Mouse (Mus musculus) MEL (cell line): ENCODE measurements around the gene Galnt3. TPM values are rescaled to one million over a fixed set of nuclear protein-coding genes. Genes with fewer than 3 reads are reported as not detected.

Source experiments
- DNase-seq: peaks from one replicate; pipeline ENCODE4 v3.0.0; 2011; ENCODE audit warnings: low read depth, low spot score
- H3K27ac ChIP-seq: 2 replicates; pipeline ENCODE4 v1.5.1; 2012; ENCODE audit warnings: low read depth, mild to moderate bottlenecking, control low read depth, low read length, moderate library complexity; ENCODE audit not compliant: control insufficient read depth
- H3K27me3 ChIP-seq, 2 experiments: fragments of 150-350 bp in 1 of 2; sonication (generic) in 1 of 2; 2 replicates each; pipeline ENCODE4 v1.6.1; 2012; ENCODE audit warnings: low read length in 2 of 2, mild to moderate bottlenecking in 2 of 2, improper control_type of control experiment in 1 of 2, moderate library complexity in 1 of 2; ENCODE audit not compliant: insufficient read depth in 2 of 2, control insufficient read depth in 1 of 2
- H3K36me3 ChIP-seq, 2 experiments: 2 replicates each; pipeline ENCODE4 v1.6.1; 2012 to 2014; ENCODE audit warnings: low read length in 2 of 2, improper control_type of control experiment in 1 of 2, inconsistent platforms in 1 of 2, mild to moderate bottlenecking in 1 of 2; ENCODE audit not compliant: insufficient read depth in 2 of 2, control insufficient read depth in 1 of 2
- H3K4me1 ChIP-seq, 2 experiments: fragments of 150-350 bp in 1 of 2; sonication (generic) in 1 of 2; 2 replicates each; pipeline ENCODE4 v1.6.1; 2012; ENCODE audit warnings: low read length in 2 of 2, improper control_type of control experiment in 1 of 2, mild to moderate bottlenecking in 1 of 2; ENCODE audit not compliant: insufficient read depth in 2 of 2, control insufficient read depth in 1 of 2
- H3K4me3 ChIP-seq, 2 experiments: fragments of 150-350 bp in 1 of 2; sonication (generic) in 1 of 2; 2 replicates each; pipeline ENCODE4 v1.5.1; 2012; ENCODE audit warnings: low read depth in 2 of 2, low read length in 2 of 2, mild to moderate bottlenecking in 2 of 2, moderate library complexity in 2 of 2, control low read depth in 1 of 2, improper control_type of control experiment in 1 of 2; ENCODE audit not compliant: control insufficient read depth in 1 of 2, insufficient read depth in 1 of 2
- H3K79me2 ChIP-seq: 2 replicates; pipeline ENCODE4 v1.6.1; 2012; ENCODE audit warnings: mild to moderate bottlenecking, low read length, moderate library complexity; ENCODE audit not compliant: control insufficient read depth, poor library complexity, insufficient read depth
- H3K9ac ChIP-seq: 2 replicates; pipeline ENCODE4 v1.6.1; 2012; ENCODE audit warnings: low read depth, mild to moderate bottlenecking, control low read depth, low read length, moderate library complexity; ENCODE audit not compliant: control insufficient read depth, poor library complexity, severe bottlenecking
- H3K9me3 ChIP-seq: fragments of 150-350 bp; sonication (generic); replicated peaks from 2 replicates; pipeline ENCODE4 v1.6.1; 2012; ENCODE audit warnings: mild to moderate bottlenecking, low read length, improper control_type of control experiment, moderate library complexity; ENCODE audit not compliant: insufficient read depth
- BHLHE40 ChIP-seq: IDR thresholded peaks from 2 replicates; pipeline ENCODE4 v1.6.1; 2012; ENCODE audit warnings: low read depth, mild to moderate bottlenecking, inconsistent platforms, low read length, improper control_type of control experiment, borderline replicate concordance
- CTCF ChIP-seq, 3 experiments: IDR thresholded peaks in 2 of 3; conservative IDR thresholded peaks in 1 of 3; 2 replicates each; pipeline ENCODE4 v1.5.1; 2011 to 2012; ENCODE audit warnings: low read length in 3 of 3, low read depth in 2 of 3, mild to moderate bottlenecking in 2 of 3, improper control_type of control experiment in 1 of 3, inconsistent platforms in 1 of 3, mixed read lengths in 1 of 3, moderate library complexity in 1 of 3; ENCODE audit not compliant: control insufficient read depth in 1 of 3, insufficient read depth in 1 of 3, poor library complexity in 1 of 3, severe bottlenecking in 1 of 3
- EP300 ChIP-seq, 2 experiments: IDR thresholded peaks; 2 replicates each; pipeline ENCODE4 v1.6.1; 2011; ENCODE audit warnings: improper control_type of control experiment in 2 of 2, low read length in 2 of 2, low read depth in 1 of 2, mild to moderate bottlenecking in 1 of 2
- JUND ChIP-seq: IDR thresholded peaks from 2 replicates; pipeline ENCODE4 v1.6.1; 2011; ENCODE audit warnings: low read depth, mild to moderate bottlenecking, improper control_type of control experiment, low read length
- KAT2A ChIP-seq: conservative IDR thresholded peaks from 2 replicates; pipeline ENCODE4 v1.6.1; 2012; ENCODE audit warnings: low read depth, low read length, improper control_type of control experiment, inconsistent platforms
- MAX ChIP-seq: IDR thresholded peaks from 2 replicates; pipeline ENCODE4 v1.6.1; 2011; ENCODE audit warnings: low read length, improper control_type of control experiment
- MEF2A ChIP-seq: IDR thresholded peaks from 2 replicates; pipeline ENCODE4 v1.6.1; 2014; ENCODE audit warnings: low read depth, mild to moderate bottlenecking, inconsistent platforms, low read length, improper control_type of control experiment; ENCODE audit not compliant: poor library complexity, insufficient replicate concordance, severe bottlenecking; ENCODE audit errors: extremely low read depth
- RCOR1 ChIP-seq: IDR thresholded peaks from 2 replicates; pipeline ENCODE4 v1.6.1; 2012; ENCODE audit warnings: low read depth, mild to moderate bottlenecking, inconsistent platforms, low read length, improper control_type of control experiment
- SMC3 ChIP-seq: IDR thresholded peaks from 2 replicates; pipeline ENCODE4 v1.6.1; 2011; ENCODE audit warnings: low read depth, low read length, improper control_type of control experiment
- TAL1 ChIP-seq: IDR thresholded peaks from 2 replicates; pipeline ENCODE4 v1.6.1; 2012; ENCODE audit warnings: mild to moderate bottlenecking, inconsistent platforms, low read length, moderate library complexity, mixed read lengths
- USF1 ChIP-seq: IDR thresholded peaks from 2 replicates; pipeline ENCODE4 v1.6.1; 2014; ENCODE audit warnings: low read depth, mild to moderate bottlenecking, inconsistent platforms, low read length, improper control_type of control experiment, moderate library complexity
- ZNF384 ChIP-seq: IDR thresholded peaks from 2 replicates; pipeline ENCODE4 v1.6.1; 2012; ENCODE audit warnings: low read depth, mild to moderate bottlenecking, inconsistent platforms, low read length, improper control_type of control experiment
- polyA plus RNA-seq, 2 experiments: library from polyadenylated mRNA; stranded (reverse) in 1 of 2; unstranded in 1 of 2; fragments of >175 nt in 1 of 2; fragments of >200 nt in 1 of 2; gene quantifications; 2 replicates each; pipeline versions ENCODE4 v1.2.1 to v1.2.4; 2012; ENCODE audit warnings: low replicate concordance in 2 of 2, low read depth in 1 of 2; ENCODE audit not compliant: insufficient read length in 2 of 2, insufficient read depth in 1 of 2, missing spikeins in 1 of 2
- total RNA-seq: library from RNA; depleted of rRNA; stranded (reverse); fragments of 300-350 nt; gene quantifications from 2 replicates; pipeline ENCODE4 v1.2.3, GENCODE M21; 2012

Gene Galnt3
- total and polyA plus RNA-seq, 3 experiments: not detected

DNA sequence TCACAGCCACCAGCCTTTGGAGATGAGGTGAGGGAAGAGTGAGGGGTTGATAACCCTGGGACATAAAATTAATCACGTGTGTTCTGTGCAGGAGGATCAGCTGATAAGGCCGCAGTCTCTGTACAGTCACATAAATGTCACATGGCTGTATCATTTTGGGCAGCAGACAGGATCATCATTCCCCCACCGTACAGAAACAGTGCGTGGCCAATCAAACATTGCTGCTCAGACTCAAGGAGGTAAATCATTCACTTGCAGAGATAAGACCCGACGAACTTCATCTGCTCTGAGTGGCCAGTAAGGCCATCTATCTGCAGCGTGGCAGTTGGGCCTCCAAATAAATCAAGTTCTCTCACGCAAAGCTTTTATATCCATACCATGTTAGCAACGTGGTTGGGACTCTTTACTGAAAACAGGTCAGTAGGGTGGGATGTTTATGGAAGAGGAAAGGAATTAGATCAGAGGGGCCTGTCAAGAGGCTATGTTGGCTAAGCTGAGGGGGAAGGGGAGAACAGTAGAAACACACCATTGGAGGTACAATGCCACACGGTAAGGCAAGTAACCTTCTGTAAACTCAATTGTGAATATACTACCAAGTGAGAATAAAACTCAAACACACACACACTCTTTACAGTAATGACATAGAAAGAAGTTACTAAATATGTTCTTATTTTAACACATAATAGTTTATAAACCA is 20.9 kb downstream of the Galnt3 start:
- TF ChIP-seq MAX (no peak), KAT2A (no peak), BHLHE40 (no peak), MEF2A (no peak)
- no peak overlapping the region for H3K4me3 ChIP-seq
- no peak overlapping the region for H3K27ac ChIP-seq
- H3K36me3 ChIP-seq: no peaks in the 10 kb centered on the region
- H3K27me3 ChIP-seq: no peaks in the 10 kb centered on the region
- no peaks in the 10 kb centered on the region for H3K9me3 ChIP-seq
- no peak for DNase-seq
- H3K4me1 ChIP-seq: no peaks in the 10 kb centered on the region
- H3K79me2 ChIP-seq: no peaks in the 10 kb centered on the region
- H3K9ac ChIP-seq: no peak overlapping the region

DNA sequence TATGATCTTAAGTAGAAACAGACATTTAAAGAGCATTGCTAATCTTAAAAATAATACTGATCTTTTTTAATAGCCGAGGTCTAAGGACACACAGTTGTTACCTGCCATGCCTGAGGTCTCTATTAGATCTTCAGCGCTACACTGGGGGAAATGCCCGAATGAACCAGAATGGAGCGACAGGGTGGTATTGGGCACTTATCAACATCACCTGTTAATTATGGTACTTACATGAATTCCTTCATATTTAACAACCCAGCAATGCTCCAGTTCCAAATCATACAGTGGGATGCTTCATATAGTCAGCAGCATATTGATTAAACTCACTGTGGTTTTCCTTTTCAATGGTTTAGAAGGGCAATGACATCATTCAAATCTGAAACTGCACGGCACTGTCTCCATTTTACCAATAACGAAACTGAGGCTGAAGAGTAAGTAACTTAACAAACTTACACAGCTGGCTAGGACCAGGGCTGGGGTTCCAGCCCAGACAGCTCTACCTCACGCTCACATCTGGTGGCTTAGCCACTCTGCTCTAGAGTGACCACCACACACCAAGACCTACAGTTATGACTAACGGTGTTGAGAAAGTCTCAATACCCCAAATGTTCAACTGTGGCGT is 23.0 kb downstream of the Galnt3 start:
- no peak for DNase-seq
- TF ChIP-seq BHLHE40: no peak
- Histone ChIP-seq H3K9me3 (no peaks in the 10 kb centered on the region), H3K79me2 (no peaks in the 10 kb centered on the region), H3K9ac (no peak overlapping the region), H3K4me1 (no peaks in the 10 kb centered on the region), H3K36me3 (no peaks in the 10 kb centered on the region), H3K4me3 (no peak overlapping the region), H3K27ac (no peak overlapping the region), H3K27me3 (no peaks in the 10 kb centered on the region)

DNA sequence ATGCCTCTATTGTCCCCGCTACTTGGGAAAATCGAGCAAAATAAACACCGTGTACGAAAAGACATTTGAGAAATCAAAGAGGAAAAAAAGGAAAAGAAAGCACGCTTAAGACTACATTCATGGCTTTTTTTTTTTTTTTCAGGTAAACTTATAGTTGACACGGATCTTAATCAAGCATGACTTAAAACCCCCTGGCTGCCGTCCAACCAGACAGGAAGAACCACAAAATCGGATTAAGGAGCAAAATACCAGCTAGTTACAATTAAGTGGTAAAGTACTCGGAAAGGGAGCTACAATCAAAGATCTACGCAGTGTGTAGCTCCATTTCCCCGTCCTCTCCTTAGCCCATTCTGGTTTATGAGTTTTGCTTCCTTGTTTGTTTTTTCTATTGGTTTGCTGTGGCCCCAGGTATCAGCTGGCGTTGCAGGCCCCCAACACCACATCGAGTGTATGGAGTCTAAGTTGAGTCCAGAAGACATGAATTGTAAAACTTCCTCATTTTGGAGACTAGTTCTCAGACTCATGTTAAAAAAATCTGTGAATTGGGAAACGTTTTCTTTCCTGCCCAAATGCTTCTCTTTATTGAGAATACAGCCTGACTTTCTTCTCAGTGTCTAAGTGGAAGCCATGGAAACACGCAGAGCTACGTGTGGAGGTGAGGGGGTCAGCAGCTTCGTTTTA is 24.0 kb downstream of the Galnt3 start:
- Histone ChIP-seq H3K4me1 (no peaks in the 10 kb centered on the region), H3K9ac (no peak overlapping the region), H3K36me3 (no peaks in the 10 kb centered on the region), H3K9me3 (no peaks in the 10 kb centered on the region), H3K79me2 (no peaks in the 10 kb centered on the region), H3K4me3 (no peak overlapping the region), H3K27ac (no peak overlapping the region), H3K27me3 (no peaks in the 10 kb centered on the region)
- no peak for DNase-seq
- TF ChIP-seq RCOR1: no peak
- TF ChIP-seq EP300 (IDR thresholded peaks at IDR 0.05; ENCODE audit: low read depth in 1 of 2, low read length in 2 of 2): no peak
- no peak for TF ChIP-seq MAX
- no peak for TF ChIP-seq USF1
- no peak for TF ChIP-seq SMC3
- no peak for TF ChIP-seq CTCF (IDR thresholded peaks at IDR 0.05 in 2 of 3, conservative IDR thresholded peaks at IDR 0.05 in 1 of 3; ENCODE audit: control insufficient read depth in 1 of 3, insufficient read depth in 1 of 3, low read depth in 2 of 3, low read length in 3 of 3, poor library complexity in 1 of 3, severe bottlenecking in 1 of 3)
- no peak for TF ChIP-seq ZNF384
- no peak for TF ChIP-seq JUND
- TF ChIP-seq TAL1: no peak
